Comparison of ENCODE assay signal across 10 mouse cellular contexts in the genomic region with DNA sequence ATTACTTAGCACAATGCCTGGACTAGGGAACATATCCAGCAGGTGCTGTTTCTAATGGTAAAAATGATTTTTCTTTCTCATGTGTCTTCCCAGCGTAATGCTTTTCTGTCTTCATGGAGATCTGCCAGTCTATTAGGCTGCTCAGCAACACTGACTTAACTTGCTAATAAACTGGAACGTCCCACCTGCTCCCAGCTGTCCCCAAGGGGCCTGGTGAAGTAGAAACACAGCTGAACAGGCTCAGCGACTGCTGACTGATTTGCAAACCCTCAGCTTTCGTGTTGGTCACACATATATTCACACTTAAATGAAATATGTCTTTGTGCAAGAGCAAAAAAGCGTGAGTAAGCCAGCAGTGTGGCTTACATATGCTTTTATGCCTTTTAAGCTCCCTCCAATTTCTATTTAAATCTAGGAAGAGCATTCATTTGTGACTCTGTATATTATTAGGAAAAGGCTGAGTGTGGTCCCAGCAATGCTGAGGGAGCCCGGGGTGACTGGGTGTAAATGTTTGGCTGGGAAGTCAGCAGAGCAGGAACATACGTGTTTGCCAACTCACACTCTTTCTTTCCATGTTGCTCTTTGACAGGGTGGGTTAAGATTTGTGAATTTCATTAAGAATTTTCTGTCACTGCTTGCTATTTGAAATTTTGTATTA.
DNase-seq lines count a peak whose midpoint lies in the region; ATAC-seq and TF ChIP-seq lines count a peak whose summit lies in the region.
"Had no signal": no experiment of that assay in that cellular context is flagged by ENCODE, and none has a peak within 500 bp of the region (broad histone marks: within the 10 kb centered on the region; RNA-seq: fewer than 3 reads in every experiment).

No protein-coding gene starts in this region.

- TF ChIP-seq CTCF in kidney, adult 2 months (conservative IDR thresholded peaks at IDR 0.05; ENCODE audit: insufficient read depth, insufficient read length, low read depth, low read length), result no peak
- no peak for TF ChIP-seq CTCF in forebrain, postnatal 0 days (IDR thresholded peaks at IDR 0.05; ENCODE audit: low read depth)

- no peak overlapping the region for H3K27ac ChIP-seq in kidney, adult 2 months (ENCODE audit: insufficient read depth, low read depth, low read length)
- peak overlapping the region; percentile 59; the same call in 1 of the 2 replicates for H3K27ac ChIP-seq in forebrain, postnatal 0 days (ENCODE audit: low read depth, low read length)
- no peak overlapping the region for H3K27ac ChIP-seq in limb, embryonic 13.5 days
- H3K27ac ChIP-seq in neural tube, embryonic 15.5 days (replicated peaks), result peak overlapping the region; percentile 10; the same call in 1 of the 2 replicates
- no peak overlapping the region for H3K27ac ChIP-seq in liver, embryonic 12.5 days
- H3K27ac ChIP-seq: lung, embryonic 15.5 days had no signal

- H3K4me1 ChIP-seq in kidney, adult 2 months (ENCODE audit: control insufficient read depth, insufficient read depth, low read length), result no peaks in the 10 kb centered on the region
- H3K4me1 ChIP-seq in forebrain, postnatal 0 days (ENCODE audit: insufficient read depth), result peaks cover 3% of the 10 kb centered on the region
- H3K4me1 ChIP-seq in limb, embryonic 13.5 days, result no peaks in the 10 kb centered on the region; the same call in 1 of the 2 replicates
- peaks cover 7% of the 10 kb centered on the region for H3K4me1 ChIP-seq in neural tube, embryonic 15.5 days
- H3K4me1 ChIP-seq in liver, embryonic 12.5 days, result no peaks in the 10 kb centered on the region
- H3K4me1 ChIP-seq: lung, embryonic 15.5 days had no signal

- H3K27me3 ChIP-seq in kidney, adult 2 months (replicated peaks; ENCODE audit: control insufficient read depth, insufficient read depth, low read length), result no peaks in the 10 kb centered on the region
- no peaks in the 10 kb centered on the region for H3K27me3 ChIP-seq in forebrain, postnatal 0 days (ENCODE audit: insufficient read depth, low read length)
- no peaks in the 10 kb centered on the region for H3K27me3 ChIP-seq in limb, embryonic 13.5 days
- H3K27me3 ChIP-seq in neural tube, embryonic 15.5 days (replicated peaks), result no peaks in the 10 kb centered on the region
- H3K27me3 ChIP-seq in liver, embryonic 12.5 days (replicated peaks), result no peaks in the 10 kb centered on the region
- H3K27me3 ChIP-seq: lung, embryonic 15.5 days had no signal

- H3K4me3 ChIP-seq in kidney, adult 2 months (ENCODE audit: insufficient read depth, low read depth, low read length), result no peak overlapping the region
- no peak overlapping the region for H3K4me3 ChIP-seq in forebrain, postnatal 0 days (ENCODE audit: low read depth, low read length)
- H3K4me3 ChIP-seq in limb, embryonic 13.5 days, result no peak overlapping the region
- H3K4me3 ChIP-seq in neural tube, embryonic 15.5 days (replicated peaks), result no peak overlapping the region
- no peak overlapping the region for H3K4me3 ChIP-seq in liver, embryonic 12.5 days
- H3K4me3 ChIP-seq: lung, embryonic 15.5 days had no signal

- peak; percentile 81 for ATAC-seq in forebrain, postnatal 0 days
- peak; percentile 87 for ATAC-seq in limb, embryonic 13.5 days (ENCODE audit: low FRiP score, low read depth)
- ATAC-seq in neural tube, embryonic 15.5 days (ENCODE audit: low FRiP score), result peak; percentile 65; the same call in 1 of the 2 replicates
- ATAC-seq in liver, embryonic 12.5 days, result no peak

- H3K36me3 ChIP-seq in kidney, adult 2 months (ENCODE audit: control insufficient read depth, insufficient read depth, low read length), result no peaks in the 10 kb centered on the region
- H3K36me3 ChIP-seq in forebrain, postnatal 0 days (ENCODE audit: insufficient read depth), result no peaks in the 10 kb centered on the region
- no peaks in the 10 kb centered on the region for H3K36me3 ChIP-seq in limb, embryonic 13.5 days
- H3K36me3 ChIP-seq in neural tube, embryonic 15.5 days, result no peaks in the 10 kb centered on the region
- no peaks in the 10 kb centered on the region for H3K36me3 ChIP-seq in liver, embryonic 12.5 days
- H3K36me3 ChIP-seq: lung, embryonic 15.5 days had no signal

- H3K4me2 ChIP-seq in forebrain, postnatal 0 days (ENCODE audit: low read depth), result no peak overlapping the region
- H3K4me2 ChIP-seq in limb, embryonic 13.5 days (replicated peaks), result no peak overlapping the region
- H3K4me2 ChIP-seq in neural tube, embryonic 15.5 days, result 0 out of 2 replicates have a peak overlapping the region, but pooled peaks have one; percentile 1
- no peak overlapping the region for H3K4me2 ChIP-seq in liver, embryonic 12.5 days
- H3K4me2 ChIP-seq: heart, embryonic 11.5 days; lung, embryonic 15.5 days had no signal

- no peaks in the 10 kb centered on the region for H3K9me3 ChIP-seq in forebrain, postnatal 0 days (ENCODE audit: low read length)
- no peaks in the 10 kb centered on the region for H3K9me3 ChIP-seq in limb, embryonic 13.5 days
- no peaks in the 10 kb centered on the region for H3K9me3 ChIP-seq in neural tube, embryonic 15.5 days (replicated peaks)
- H3K9me3 ChIP-seq in liver, embryonic 12.5 days (replicated peaks), result no peaks in the 10 kb centered on the region
- H3K9me3 ChIP-seq: lung, embryonic 15.5 days had no signal

- peak; percentile 12 to 22 for DNase-seq in kidney, postnatal 4 days
- DNase-seq in kidney, adult 2 months, result no peak
- peak; percentile 57 for DNase-seq in forebrain, postnatal 0 days
- DNase-seq in urinary bladder, adult 2 months (ENCODE audit: low spot score), result no peak
- DNase-seq in adrenal gland, postnatal 25 days, result no peak

- TF ChIP-seq POLR2A in kidney, adult 2 months (IDR thresholded peaks at IDR 0.05; ENCODE audit: low read depth, low read length), result no peak

- H3K9ac ChIP-seq in forebrain, postnatal 0 days, result no peak overlapping the region
- H3K9ac ChIP-seq in limb, embryonic 13.5 days, result no peak overlapping the region
- no peak overlapping the region for H3K9ac ChIP-seq in neural tube, embryonic 15.5 days (replicated peaks)
- H3K9ac ChIP-seq in liver, embryonic 12.5 days, result no peak overlapping the region
- H3K9ac ChIP-seq: lung, embryonic 15.5 days had no signal

- 51% methylated on average over 7 of the region's 7 CpGs for WGBS in kidney, adult 2 months
- WGBS in forebrain, postnatal 0 days, result 17% methylated on average over 7 of the region's 7 CpGs
- 41% methylated on average over 7 of the region's 7 CpGs for WGBS in limb, embryonic 13.5 days
- WGBS in neural tube, embryonic 15.5 days, result 17% methylated on average over 7 of the region's 7 CpGs
- 53% methylated on average over 7 of the region's 7 CpGs for WGBS in liver, embryonic 12.5 days (ENCODE audit: insufficient replicate concordance)

Comparison
In these comparisons a context has a peak if more than half of its experiments do, and no peak if none do; other contexts are left out.
1. DNase-seq: peak in kidney, postnatal 4 days (2 of 2) and forebrain, postnatal 0 days (single experiment); none in kidney, adult 2 months (single experiment), urinary bladder, adult 2 months (single experiment) and adrenal gland, postnatal 25 days (single experiment).
2. H3K27ac ChIP-seq: peak in forebrain, postnatal 0 days (single experiment) and neural tube, embryonic 15.5 days (single experiment); none in kidney, adult 2 months (single experiment), limb, embryonic 13.5 days (single experiment) and liver, embryonic 12.5 days (single experiment).